Mouse (Mus musculus) kidney, embryonic 16.5 days (tissue): ENCODE measurements around the gene Med24. TPM values are rescaled to one million over a fixed set of nuclear protein-coding genes. Genes with fewer than 3 reads are reported as not detected.
A peak's percentile ranks its signal among the peaks of the same experiment; 100 is the strongest.
"Not testable (repeated sequence)": the region's sequence is repeated elsewhere in the genome, so short reads cannot be mapped to it uniquely, and the experiment has no call there.

Experiments used
- ATAC-seq: fragments of 200-750 bp; cut with Nextera tagmentation; 2 replicates; pipeline ENCODE4 v1.8.0; 2017; ENCODE audit warnings: moderate TSS enrichment; ENCODE audit not compliant: low FRiP score, low TSS enrichment
- H3K27ac ChIP-seq: fragments of 300-500 bp; sonication (generic); 2 replicates; pipeline ENCODE4 v1.5.1; 2014; ENCODE audit warnings: low read length
- H3K27me3 ChIP-seq: fragments of 300-500 bp; sonication (generic); 2 replicates; pipeline ENCODE4 v1.6.1; 2014; ENCODE audit warnings: low read length, control low read depth, mixed read lengths; ENCODE audit not compliant: insufficient read depth
- H3K36me3 ChIP-seq: fragments of 300-500 bp; sonication (generic); 2 replicates; pipeline ENCODE4 v1.6.1; 2014; ENCODE audit warnings: low read length, control low read depth, mixed read lengths; ENCODE audit not compliant: insufficient read depth
- H3K4me1 ChIP-seq: fragments of 300-500 bp; sonication (generic); 2 replicates; pipeline ENCODE4 v1.6.1; 2014; ENCODE audit warnings: low read length, control low read depth, mixed read lengths; ENCODE audit not compliant: insufficient read depth
- H3K4me2 ChIP-seq: fragments of 300-500 bp; sonication (generic); replicated peaks from 2 replicates; pipeline ENCODE4 v1.6.1; 2014; ENCODE audit warnings: low read depth, low read length
- H3K4me3 ChIP-seq: fragments of 300-500 bp; sonication (generic); 2 replicates; pipeline ENCODE4 v1.5.1; 2014; ENCODE audit warnings: mild to moderate bottlenecking, low read length
- H3K9ac ChIP-seq: fragments of 300-500 bp; sonication (generic); replicated peaks from 2 replicates; pipeline ENCODE4 v1.6.1; 2014; ENCODE audit warnings: low read length
- H3K9me3 ChIP-seq: fragments of 300-500 bp; sonication (generic); 2 replicates; pipeline ENCODE4 v1.6.1; 2016; ENCODE audit warnings: low read length, control low read depth
- WGBS: fragments of 180-500 bp; shearing (Covaris S2); extraction: QIAGEN DNeasy Blood & Tissue Kit; methylation state at CpG from one replicate; pipeline ENCODE4 v1.1.7; 2014; 5-methylcytosine and 5-hydroxymethylcytosine counted together
- polyA plus RNA-seq: library from polyadenylated mRNA; unstranded; fragments of >200 nt; fragmentation: Nextera tagmentation; extraction: Ambion mirVana; gene quantifications from 2 replicates; pipeline ENCODE4 v1.2.1, GENCODE M21; 2015

The Med24 gene
- polyA plus RNA-seq, 1 experiment from 2014 or later = 71.4 TPM

DNA sequence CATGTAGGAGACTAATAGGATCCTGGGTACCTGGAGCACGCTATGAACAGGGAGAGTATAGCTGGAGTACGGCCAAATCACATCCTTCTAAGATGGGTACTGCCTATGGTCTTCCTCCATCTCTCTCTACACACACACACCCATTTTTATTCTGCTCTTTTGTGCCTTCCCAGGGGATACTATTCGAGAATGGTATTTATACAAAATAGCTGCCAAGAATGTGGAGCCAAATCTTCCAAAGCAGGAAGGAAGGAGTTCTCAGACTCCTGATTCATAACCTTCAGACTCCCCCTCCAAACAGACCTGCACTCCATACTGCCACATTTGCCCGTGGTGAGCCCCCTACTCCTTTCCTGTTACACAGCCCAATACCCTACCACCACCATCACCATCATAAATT lies 1.5 kb upstream of the Med24 start:
- Histone ChIP-seq H3K27me3 (no peaks in the 10 kb centered on the region), H3K9me3 (no peaks in the 10 kb centered on the region; the same call in 1 of the 2 replicates), H3K4me1 (peaks cover 5% of the 10 kb centered on the region), H3K36me3 (peaks cover 6% of the 10 kb centered on the region; the same call in 1 of the 2 replicates), H3K27ac (no peak overlapping the region), H3K4me2 (no peak overlapping the region), H3K4me3 (no peak overlapping the region), H3K9ac (no peak overlapping the region)
- no peak for ATAC-seq
- 68% methylated on average over 4 of the region's 4 CpGs for WGBS

DNA sequence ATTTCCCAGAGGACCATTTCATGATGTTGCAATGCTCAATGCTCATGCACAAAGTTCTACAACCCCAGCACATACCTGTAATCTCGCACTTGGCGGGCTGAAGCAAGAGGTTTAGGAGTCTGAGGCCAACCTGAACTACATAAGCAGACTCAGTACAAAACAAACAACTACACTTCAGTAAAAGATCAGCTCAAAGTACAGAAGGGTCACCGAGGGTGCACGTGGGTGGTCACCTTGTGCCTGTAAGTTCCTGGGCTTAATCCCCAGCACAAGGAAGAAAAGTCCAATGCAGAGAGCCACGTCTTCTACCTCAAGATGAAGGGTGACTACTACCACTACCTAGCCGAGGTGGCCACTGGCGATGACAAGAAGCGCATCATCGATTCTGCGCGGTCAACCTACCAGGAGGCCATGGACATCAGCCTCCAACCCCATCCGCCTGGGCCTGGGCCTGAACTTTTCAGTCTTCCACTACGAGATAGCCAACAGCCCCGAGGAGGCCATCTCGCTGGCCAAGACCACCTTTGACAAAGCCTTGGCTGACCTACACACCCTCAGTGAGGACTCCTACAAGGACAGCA lies 3.2 kb downstream of the Med24 start:
- no peak overlapping the region for H3K27ac ChIP-seq
- H3K36me3 ChIP-seq = peaks cover 20% of the 10 kb centered on the region; the same call in 1 of the 2 replicates
- ATAC-seq = no peak
- WGBS = 91% methylated on average over 15 of the region's 15 CpGs
- H3K9ac ChIP-seq = no peak overlapping the region
- no peak overlapping the region for H3K4me2 ChIP-seq
- H3K4me3 ChIP-seq = no peak overlapping the region
- peaks cover 18% of the 10 kb centered on the region for H3K4me1 ChIP-seq
- no peaks in the 10 kb centered on the region for H3K27me3 ChIP-seq
- no peaks in the 10 kb centered on the region for H3K9me3 ChIP-seq

- no peak for ATAC-seq
- 69% methylated on average over 7 of the region's 7 CpGs for WGBS
Measured at GRCm38 (mm10) chr11:98723098-98723497, 6.1 kb downstream of the Med24 start.

DNA sequence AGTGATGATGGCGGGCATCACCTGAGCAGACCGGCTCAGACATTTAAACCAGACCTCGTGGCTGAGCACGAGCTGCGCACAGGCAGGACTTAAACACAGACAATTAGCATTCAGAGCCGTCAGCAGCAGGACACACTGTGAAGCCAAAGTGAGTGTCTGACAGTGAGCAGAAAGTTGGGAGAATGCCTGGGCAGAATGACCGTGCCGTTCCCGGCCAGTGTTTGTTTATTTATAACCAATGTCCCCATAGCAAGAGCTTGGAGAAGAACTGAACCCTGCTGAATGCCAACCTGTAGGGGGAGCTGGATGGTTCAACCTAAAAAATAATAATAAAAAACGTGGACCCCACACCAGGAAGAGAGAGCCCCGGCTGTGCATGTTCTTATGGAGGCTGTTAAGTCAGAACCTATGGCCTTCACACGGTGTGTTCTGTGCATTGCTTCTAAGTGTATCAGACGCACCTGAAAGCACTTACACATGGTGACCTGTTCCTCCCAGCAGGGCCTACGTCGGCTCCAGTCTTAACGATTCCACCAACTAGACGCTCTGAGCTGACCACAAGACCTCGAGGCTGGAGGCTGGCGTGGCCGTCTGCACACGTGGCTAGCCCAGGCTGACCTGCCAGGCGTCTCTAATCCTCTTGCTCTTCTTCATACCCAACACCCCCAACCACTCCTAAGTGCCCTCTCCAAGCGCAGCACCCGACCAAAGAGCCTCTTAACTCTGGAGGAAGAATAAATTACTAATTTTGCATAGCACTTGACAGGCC lies 7.6 kb downstream of the Med24 start:
- no peak overlapping the region for H3K4me3 ChIP-seq
- peaks cover 13% of the 10 kb centered on the region for H3K4me1 ChIP-seq
- 61% methylated on average over 24 of the region's 24 CpGs for WGBS
- no peaks in the 10 kb centered on the region for H3K9me3 ChIP-seq
- no peak for ATAC-seq
- no peaks in the 10 kb centered on the region for H3K27me3 ChIP-seq
- H3K4me2 ChIP-seq = no peak overlapping the region
- peak overlapping the region; percentile 66; the same call in 1 of the 2 replicates for H3K27ac ChIP-seq
- H3K36me3 ChIP-seq = peaks cover 29% of the 10 kb centered on the region; the same call in 1 of the 2 replicates
- 0 out of 2 replicates have a peak overlapping the region, but pooled peaks have one; percentile 19 for H3K9ac ChIP-seq

More at GRCm38 (mm10) chr11:98723098-98723497, 6.1 kb downstream of the Med24 start:
- no peak overlapping the region for H3K4me2 ChIP-seq
- H3K9me3 ChIP-seq = no peaks in the 10 kb centered on the region
- peaks cover 12% of the 10 kb centered on the region for H3K4me1 ChIP-seq
- H3K36me3 ChIP-seq = peaks cover 24% of the 10 kb centered on the region; the same call in 1 of the 2 replicates
- H3K9ac ChIP-seq = no peak overlapping the region
- H3K4me3 ChIP-seq = no peak overlapping the region
- H3K27ac ChIP-seq = no peak overlapping the region
- no peaks in the 10 kb centered on the region for H3K27me3 ChIP-seq

GRCm38 (mm10) chr11:98720756-98721155 lies 8.5 kb downstream of the Med24 start:
- H3K9ac ChIP-seq = no peak overlapping the region
- no peak for ATAC-seq
- no peak overlapping the region for H3K27ac ChIP-seq
- no peaks in the 10 kb centered on the region for H3K9me3 ChIP-seq
- H3K36me3 ChIP-seq = peaks cover 27% of the 10 kb centered on the region; the same call in 1 of the 2 replicates
- H3K4me2 ChIP-seq = no peak overlapping the region
- WGBS = 76% methylated on average over 2 of the region's 2 CpGs
- no peak overlapping the region for H3K4me3 ChIP-seq
- H3K4me1 ChIP-seq = peaks cover 18% of the 10 kb centered on the region
- H3K27me3 ChIP-seq = no peaks in the 10 kb centered on the region

DNA sequence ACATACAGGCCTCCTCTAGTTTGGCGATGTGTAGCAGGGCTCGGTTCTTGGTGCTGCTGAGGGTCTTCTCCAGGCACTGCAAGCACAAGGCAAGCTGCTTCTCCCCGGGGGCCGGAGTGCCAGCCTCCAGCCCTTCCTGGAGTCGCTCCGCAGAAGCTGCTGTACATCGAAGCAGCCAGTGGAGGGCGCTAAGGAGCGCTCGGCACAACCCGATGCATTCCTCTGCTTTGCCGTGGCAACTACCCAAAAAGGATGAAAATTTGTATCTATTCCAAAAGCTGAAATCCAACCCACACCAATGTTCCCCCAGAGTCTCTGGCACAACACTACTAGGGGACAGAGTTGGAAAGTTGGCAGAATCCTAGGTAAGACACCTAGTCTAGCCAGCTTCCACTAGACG lies 11.3 kb downstream of the Med24 start:
- peaks cover 20% of the 10 kb centered on the region for H3K4me1 ChIP-seq
- H3K36me3 ChIP-seq = peaks cover 39% of the 10 kb centered on the region
- H3K4me2 ChIP-seq = no peak overlapping the region
- H3K4me3 ChIP-seq = no peak overlapping the region
- 22% methylated on average over 13 of the region's 13 CpGs for WGBS
- H3K27ac ChIP-seq = no peak overlapping the region
- no peak overlapping the region for H3K9ac ChIP-seq
- H3K27me3 ChIP-seq = no peaks in the 10 kb centered on the region
- no peaks in the 10 kb centered on the region for H3K9me3 ChIP-seq
- ATAC-seq = no peak

GRCm38 (mm10) chr11:98715946-98716345 lies 13.3 kb downstream of the Med24 start:
- no peak overlapping the region for H3K4me3 ChIP-seq
- H3K9me3 ChIP-seq = no peaks in the 10 kb centered on the region
- H3K36me3 ChIP-seq = peaks cover 47% of the 10 kb centered on the region
- no peak for ATAC-seq
- H3K4me2 ChIP-seq = no peak overlapping the region
- H3K9ac ChIP-seq = no peak overlapping the region
- no peak overlapping the region for H3K27ac ChIP-seq
- WGBS = 85% methylated on average over 9 of the region's 9 CpGs
- no peaks in the 10 kb centered on the region for H3K27me3 ChIP-seq
- H3K4me1 ChIP-seq = peaks cover 9% of the 10 kb centered on the region

- 0 out of 2 replicates have a peak overlapping the region, but pooled peaks have one; percentile 15 for H3K9ac ChIP-seq
- H3K27me3 ChIP-seq = no peaks in the 10 kb centered on the region
- H3K27ac ChIP-seq = peak overlapping the region; percentile 25; the same call in 1 of the 2 replicates
- WGBS = 67% methylated on average over 12 of the region's 12 CpGs
- ATAC-seq = no peak
- H3K4me1 ChIP-seq = peaks cover 29% of the 10 kb centered on the region
- no peak overlapping the region for H3K4me3 ChIP-seq
- no peaks in the 10 kb centered on the region for H3K9me3 ChIP-seq
- peaks cover 53% of the 10 kb centered on the region for H3K36me3 ChIP-seq
- H3K4me2 ChIP-seq = no peak overlapping the region
Measured at GRCm38 (mm10) chr11:98713703-98714102, 15.5 kb downstream of the Med24 start.

DNA sequence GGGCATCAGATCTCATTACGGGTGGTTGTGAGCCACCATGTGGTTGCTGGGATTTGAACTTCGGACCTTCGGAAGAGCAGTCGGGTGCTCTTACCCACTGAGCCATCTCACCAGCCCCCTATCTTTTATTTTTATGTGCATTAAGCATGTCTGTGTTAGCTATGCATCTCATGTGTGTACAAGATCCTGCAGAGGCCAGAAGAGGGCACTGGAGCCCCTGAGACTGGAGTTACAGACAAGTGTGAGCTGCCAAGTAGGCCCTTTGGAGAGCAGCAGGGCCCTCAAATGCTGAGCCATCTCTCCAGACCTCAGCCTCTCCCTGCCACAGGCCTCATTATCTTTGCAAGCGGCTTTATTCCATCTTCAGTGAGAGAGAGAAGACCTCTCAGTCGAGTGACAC lies 17.2 kb downstream of the Med24 start:
- not testable (repeated sequence) for H3K27me3 ChIP-seq, H3K9ac ChIP-seq, H3K4me3 ChIP-seq, H3K27ac ChIP-seq, ATAC-seq, H3K4me2 ChIP-seq, H3K9me3 ChIP-seq
- WGBS = 87% methylated on average over 5 of the region's 6 CpGs
- Histone ChIP-seq H3K36me3 (peaks cover 44% of the 10 kb centered on the region), H3K4me1 (peaks cover 46% of the 10 kb centered on the region)

- H3K27ac ChIP-seq = no peak overlapping the region; the same call in 1 of the 2 replicates
- ATAC-seq = no peak
- H3K27me3 ChIP-seq = no peaks in the 10 kb centered on the region
- H3K4me1 ChIP-seq = peaks cover 50% of the 10 kb centered on the region
- WGBS = 68% methylated on average over 4 of the region's 4 CpGs
- H3K9me3 ChIP-seq = no peaks in the 10 kb centered on the region
- peaks cover 48% of the 10 kb centered on the region for H3K36me3 ChIP-seq
- H3K4me2 ChIP-seq = no peak overlapping the region
- H3K9ac ChIP-seq = no peak overlapping the region
- H3K4me3 ChIP-seq = no peak overlapping the region
Measured at GRCm38 (mm10) chr11:98711046-98711434, 18.2 kb downstream of the Med24 start.
